Mouse (Mus musculus) midbrain, embryonic 11.5 days (tissue): ENCODE results near the gene Scarb1. TPM values are rescaled to one million over a fixed set of nuclear protein-coding genes. Genes with fewer than 3 reads are reported as not detected.

Experiments
- ATAC-seq: fragments of 200-750 bp; cut with Nextera tagmentation; 2 replicates; pipeline ENCODE4 v1.8.0; 2017; ENCODE audit warnings: moderate TSS enrichment, moderate library complexity; ENCODE audit not compliant: low FRiP score
- DNase-seq: peaks from one replicate; pipeline ENCODE4 v3.0.0; 2015; ENCODE audit warnings: low spot score; ENCODE audit errors: missing footprints
- H3K27ac ChIP-seq: fragments of 300-500 bp; sonication (generic); 2 replicates; pipeline ENCODE4 v1.5.1; 2014; ENCODE audit warnings: low read depth, low read length
- H3K27me3 ChIP-seq: fragments of 300-500 bp; sonication (generic); 2 replicates; pipeline ENCODE4 v1.6.1; 2014; ENCODE audit warnings: mild to moderate bottlenecking, low read length, moderate library complexity, mixed read lengths; ENCODE audit not compliant: control insufficient read depth, insufficient read depth
- H3K36me3 ChIP-seq: fragments of 300-500 bp; sonication (generic); 2 replicates; pipeline ENCODE4 v1.6.1; 2014; ENCODE audit warnings: mild to moderate bottlenecking, low read length, moderate library complexity, mixed read lengths; ENCODE audit not compliant: control insufficient read depth, insufficient read depth
- H3K4me1 ChIP-seq: fragments of 300-500 bp; sonication (generic); 2 replicates; pipeline ENCODE4 v1.6.1; 2014; ENCODE audit warnings: low read length; ENCODE audit not compliant: control insufficient read depth, insufficient read depth
- H3K4me2 ChIP-seq: fragments of 300-500 bp; sonication (generic); 2 replicates; pipeline ENCODE4 v1.6.1; 2014; ENCODE audit warnings: mild to moderate bottlenecking, moderate library complexity
- H3K4me3 ChIP-seq: fragments of 300-500 bp; sonication (generic); 2 replicates; pipeline ENCODE4 v1.5.1; 2014; ENCODE audit warnings: low read depth, low read length
- H3K9ac ChIP-seq: fragments of 300-500 bp; sonication (generic); 2 replicates; pipeline ENCODE4 v1.6.1; 2014; ENCODE audit warnings: low read length
- H3K9me3 ChIP-seq: fragments of 300-500 bp; sonication (generic); 2 replicates; pipeline ENCODE4 v1.6.1; 2016; ENCODE audit warnings: low read length; ENCODE audit not compliant: control insufficient read depth
- WGBS: fragments of 180-500 bp; shearing (Covaris S2); extraction: QIAGEN DNeasy Blood & Tissue Kit; methylation state at CpG from one replicate; pipeline ENCODE4 v1.1.7; 2014; 5-methylcytosine and 5-hydroxymethylcytosine counted together
- polyA plus RNA-seq: library from polyadenylated mRNA; unstranded; fragments of >200 nt; fragmentation: Nextera tagmentation; extraction: Ambion mirVana; gene quantifications from 2 replicates; pipeline ENCODE4 v1.2.1, GENCODE M21; 2014

The Scarb1 gene
- polyA plus RNA-seq, 1 experiment from 2014 or later, result 26.0 TPM

DNA sequence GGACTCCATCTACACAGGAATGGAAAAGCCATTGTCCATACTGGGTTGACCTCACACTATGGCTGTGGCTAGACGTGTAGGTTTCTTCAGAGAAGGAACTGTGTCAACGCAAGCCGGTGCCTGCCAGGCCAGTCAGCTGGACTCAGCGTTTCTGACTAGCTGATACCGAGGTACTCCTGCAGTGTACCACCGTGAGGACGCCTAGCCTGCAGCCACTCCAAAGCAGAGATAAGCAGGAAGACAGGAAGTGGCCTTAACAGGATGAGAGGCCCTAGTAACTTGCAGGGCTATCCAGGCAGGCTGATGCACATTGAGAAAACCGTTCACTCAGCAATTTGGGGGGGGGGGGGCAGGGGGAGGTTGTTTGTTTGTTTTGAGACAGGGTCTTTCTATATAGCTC lies 106.5 kb downstream of the Scarb1 start:
- no peak overlapping the region for H3K9ac ChIP-seq
- H3K27me3 ChIP-seq, result no peaks in the 10 kb centered on the region
- no peaks in the 10 kb centered on the region for H3K9me3 ChIP-seq
- no peak overlapping the region for H3K4me2 ChIP-seq
- H3K36me3 ChIP-seq, result no peaks in the 10 kb centered on the region
- H3K4me1 ChIP-seq, result no peaks in the 10 kb centered on the region; the same call in 1 of the 2 replicates
- no peak for ATAC-seq
- H3K4me3 ChIP-seq, result no peak overlapping the region
- no peak for DNase-seq
- 83% methylated on average over 8 of the region's 8 CpGs for WGBS
- H3K27ac ChIP-seq, result no peak overlapping the region

DNA sequence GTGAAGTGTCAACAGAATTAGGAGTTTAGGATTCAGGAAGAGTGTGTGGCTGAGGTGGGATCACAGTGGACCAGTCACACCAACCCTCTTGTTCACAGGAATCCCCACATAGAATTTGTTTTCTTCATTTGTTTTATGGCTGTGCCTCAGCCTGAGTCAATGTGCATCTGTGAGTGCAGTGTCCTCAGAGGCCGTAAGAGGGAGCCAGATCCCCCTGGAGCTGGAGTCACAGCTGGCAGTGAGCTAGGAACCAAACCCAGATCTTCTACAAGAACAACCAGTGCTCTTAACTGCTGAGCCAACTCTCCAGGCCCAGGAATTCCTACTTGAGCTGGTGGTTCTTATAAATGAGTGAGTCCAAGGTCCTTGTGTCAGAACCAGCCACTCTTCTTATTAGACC lies 107.4 kb downstream of the Scarb1 start:
- Histone ChIP-seq H3K36me3 (no peaks in the 10 kb centered on the region), H3K9me3 (no peaks in the 10 kb centered on the region), H3K27me3 (no peaks in the 10 kb centered on the region), H3K9ac (no peak overlapping the region), H3K27ac (no peak overlapping the region), H3K4me1 (no peaks in the 10 kb centered on the region; the same call in 1 of the 2 replicates), H3K4me3 (no peak overlapping the region), H3K4me2 (no peak overlapping the region)
- no peak for ATAC-seq
- WGBS, result 100% methylated on average over 1 of the region's 1 CpGs
- DNase-seq, result no peak

GRCm38 (mm10) chr5:125232443-125232979 lies 108.4 kb downstream of the Scarb1 start:
- Histone ChIP-seq H3K4me3 (no peak overlapping the region), H3K4me1 (no peaks in the 10 kb centered on the region; the same call in 1 of the 2 replicates), H3K4me2 (no peak overlapping the region), H3K36me3 (no peaks in the 10 kb centered on the region), H3K9ac (no peak overlapping the region), H3K27me3 (no peaks in the 10 kb centered on the region), H3K9me3 (no peaks in the 10 kb centered on the region), H3K27ac (no peak overlapping the region)
- ATAC-seq (no peak), DNase-seq (no peak)
- WGBS, result 88% methylated on average over 7 of the region's 7 CpGs

DNA sequence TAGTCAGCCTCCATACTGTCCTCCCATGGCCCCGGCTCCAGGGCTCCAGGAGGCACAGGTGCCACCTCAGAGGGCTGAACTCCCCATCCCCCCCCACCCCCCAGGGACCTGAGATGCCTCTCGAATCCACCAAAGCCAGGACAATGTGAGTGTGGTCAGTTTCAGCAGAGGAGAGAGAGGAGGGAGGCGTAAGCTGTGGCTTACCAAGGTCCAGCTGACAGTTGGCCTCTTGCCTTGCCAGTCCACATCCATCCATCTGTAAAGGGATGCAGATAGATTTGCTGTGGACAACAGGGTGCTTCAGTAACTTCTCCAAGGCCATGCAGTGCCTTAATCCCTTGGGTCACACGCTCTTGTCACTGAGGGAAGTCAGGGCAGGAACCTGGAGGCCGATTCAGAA lies 110.4 kb downstream of the Scarb1 start:
- Histone ChIP-seq H3K9me3 (no peaks in the 10 kb centered on the region), H3K4me2 (no peak overlapping the region), H3K36me3 (no peaks in the 10 kb centered on the region), H3K4me1 (no peaks in the 10 kb centered on the region), H3K4me3 (no peak overlapping the region), H3K9ac (no peak overlapping the region), H3K27ac (no peak overlapping the region), H3K27me3 (no peaks in the 10 kb centered on the region)
- no peak for ATAC-seq
- no peak for DNase-seq
- WGBS, result 75% methylated on average over 5 of the region's 5 CpGs

- DNase-seq (no peak), ATAC-seq (no peak)
- peaks cover 6% of the 10 kb centered on the region for H3K4me1 ChIP-seq
- no peaks in the 10 kb centered on the region for H3K36me3 ChIP-seq
- no peak overlapping the region for H3K4me2 ChIP-seq
- no peaks in the 10 kb centered on the region for H3K9me3 ChIP-seq
- H3K27me3 ChIP-seq, result no peaks in the 10 kb centered on the region
- no peak overlapping the region for H3K9ac ChIP-seq
- no peak overlapping the region for H3K27ac ChIP-seq
- WGBS, result 83% methylated on average over 2 of the region's 2 CpGs
- no peak overlapping the region for H3K4me3 ChIP-seq
These were observed 111.8 kb downstream of the Scarb1 start for GRCm38 (mm10) chr5:125229097-125229496.

DNA sequence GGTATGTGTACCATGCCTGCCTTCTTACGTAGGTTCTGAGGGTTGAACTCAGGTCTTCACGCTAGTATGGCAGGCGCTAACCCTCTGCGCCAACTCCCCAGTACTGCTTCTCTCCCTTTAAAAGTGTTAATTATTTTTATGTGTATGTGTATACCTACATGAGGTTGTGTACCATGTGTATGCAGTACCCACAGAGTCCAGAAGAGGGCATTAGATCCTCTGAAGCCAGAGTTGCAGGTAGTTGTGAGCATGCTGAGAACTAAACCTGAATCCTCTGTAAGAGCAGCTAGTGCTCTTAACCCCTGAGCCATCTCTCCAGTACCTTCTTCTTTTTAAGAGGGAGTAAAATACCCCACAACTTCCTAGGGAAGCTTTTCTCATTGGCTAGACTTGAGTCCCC lies 113.2 kb downstream of the Scarb1 start:
- DNase-seq, result no peak
- H3K9ac ChIP-seq, result no peak overlapping the region
- no peak overlapping the region for H3K4me3 ChIP-seq
- no peak for ATAC-seq
- H3K4me2 ChIP-seq, result no peak overlapping the region
- no peaks in the 10 kb centered on the region for H3K27me3 ChIP-seq
- 97% methylated on average over 4 of the region's 4 CpGs for WGBS
- H3K36me3 ChIP-seq, result no peaks in the 10 kb centered on the region
- H3K4me1 ChIP-seq, result peaks cover 6% of the 10 kb centered on the region
- no peaks in the 10 kb centered on the region for H3K9me3 ChIP-seq
- H3K27ac ChIP-seq, result no peak overlapping the region

Other genes starting within 250 kb of the Scarb1 start
- 13.4 and 14.7 TPM in 2 replicates for gene Ncor2, start 161.9 kb downstream of the Scarb1 start, polyA plus RNA-seq
- gene Gm10382, start 48.2 kb upstream of the Scarb1 start, polyA plus RNA-seq, result 0.12 and 0.29 TPM in 2 replicates
- 1,030 and 1,101 TPM in 2 replicates for gene Ubc, start 49.1 kb upstream of the Scarb1 start, polyA plus RNA-seq
- 9.2 and 9.9 TPM in 2 replicates for gene Dhx37, start 93.0 kb upstream of the Scarb1 start, polyA plus RNA-seq
- 28.4 and 29.4 TPM in 2 replicates for gene Bri3bp, start 100.5 kb upstream of the Scarb1 start, polyA plus RNA-seq
- gene Aacs, start 134.7 kb upstream of the Scarb1 start, polyA plus RNA-seq, result 45.6 and 53.2 TPM in 2 replicates
- gene Tmem132b, start 190.7 kb upstream of the Scarb1 start, polyA plus RNA-seq, result 0.42 and 0.50 TPM in 2 replicates